Mouse (Mus musculus) gastrocnemius, postnatal 10 days (tissue): ENCODE results near the gene Znhit2. TPM values are rescaled to one million over a fixed set of nuclear protein-coding genes. Genes with fewer than 3 reads are reported as not detected.
A peak's percentile ranks its signal among the peaks of the same experiment; 100 is the strongest.

Experiments
- DNase-seq: peaks from one replicate; pipeline ENCODE4 v3.0.0; 2021; ENCODE audit warnings: mixed read lengths
- microRNA-seq, 2 experiments: library from miRNA; unstranded; fragments of <30 nt; microRNA quantifications; one replicate each; pipeline ENCODE4 v1.2.0; 2021
- total RNA-seq, 2 experiments: library from RNA; stranded (reverse); gene quantifications; 2 replicates each; pipeline ENCODE4 v1.2.3; 2021

The Znhit2 gene
- total RNA-seq, 2 experiments from 2014 or later: 10.6 to 11.0 TPM

GRCm38 (mm10) chr19:6073889-6074288 lies 12.9 kb downstream of the Znhit2 start:
- DNase-seq: no peak

- DNase-seq: peak; percentile 66
Observed at GRCm38 (mm10) chr19:6076564-6077393, 15.8 kb downstream of the Znhit2 start, which contains the start of gene Vps51. Gene Vps51, minus strand, starts transcription at chr19:6077231.

- DNase-seq: no peak
Observed at GRCm38 (mm10) chr19:6079983-6080480, 19.0 kb downstream of the Znhit2 start, which contains the start of gene Tmem262. Gene Tmem262, plus strand, starts transcription at chr19:6080033.

- DNase-seq: no peak
Observed at GRCm38 (mm10) chr19:6082156-6082555, 21.2 kb downstream of the Znhit2 start, which contains the start of gene Gm28374. Gene Gm28374, minus strand, starts transcription at chr19:6082256.

GRCm38 (mm10) chr19:6084478-6085248 lies 23.7 kb downstream of the Znhit2 start, which contains the start of the genes Zfpl1 and Cdca5:
Gene Zfpl1, minus strand, starts transcription at chr19:6084956.
Gene Cdca5, plus strand, starts transcription at chr19:6084983.
- peak; percentile 92 for DNase-seq

- DNase-seq: no peak
Observed at GRCm38 (mm10) chr19:6085417-6085879, 24.5 kb downstream of the Znhit2 start.

- DNase-seq: no peak
Observed at GRCm38 (mm10) chr19:6088841-6089240, 27.8 kb downstream of the Znhit2 start.

- no peak for DNase-seq
Observed at GRCm38 (mm10) chr19:6094119-6094518, 33.1 kb downstream of the Znhit2 start, which contains the start of gene AC131692.1. Gene AC131692.1, plus strand, starts transcription at chr19:6094419.

GRCm38 (mm10) chr19:6097847-6098246 lies 36.9 kb downstream of the Znhit2 start:
- DNase-seq: no peak

- no peak for DNase-seq
Observed at GRCm38 (mm10) chr19:6101186-6101585, 40.2 kb downstream of the Znhit2 start.

- DNase-seq: no peak
Observed at GRCm38 (mm10) chr19:6102169-6102853, 41.3 kb downstream of the Znhit2 start.

GRCm38 (mm10) chr19:6104476-6104875 lies 43.5 kb downstream of the Znhit2 start:
- no peak for DNase-seq

- no peak for DNase-seq
Observed at GRCm38 (mm10) chr19:6105586-6105985, 44.6 kb downstream of the Znhit2 start, which contains the start of gene Naaladl1. Gene Naaladl1, plus strand, starts transcription at chr19:6105782.

Small RNAs within 50 kb of the gene (microRNA-seq; reads per million reads assigned to microRNA genes)
- 0.64 to 0.75 reads per million in 2 experiments for gene Mir6988

Other genes starting within 250 kb of the Znhit2 start
- 10 to 100 TPM in 1 of 2 experiments, 1 to 10 TPM in 1; 7.4 to 10.3 TPM for gene Frmd8, start 185.9 kb upstream of the Znhit2 start, total RNA-seq
- gene Slc25a45, start 183.4 kb upstream of the Znhit2 start, total RNA-seq: 1 to 10 TPM; 2.6 to 3.5 TPM
- gene Tigd3, start 167.0 kb upstream of the Znhit2 start, total RNA-seq: under 1 TPM; 0.82 to 0.95 TPM
- 10 to 100 TPM; 86.8 to 90.9 TPM for gene Dpf2, start 148.2 kb upstream of the Znhit2 start, total RNA-seq
- gene Cdc42ep2, start 136.4 kb upstream of the Znhit2 start, total RNA-seq: 10 to 100 TPM; 16.6 to 20.9 TPM
- gene Pola2, start 97.0 kb upstream of the Znhit2 start, total RNA-seq: 10 to 100 TPM; 13.7 to 18.7 TPM
- gene Slc22a20, start 75.0 kb upstream of the Znhit2 start, total RNA-seq: not detected
- 10 to 100 TPM; 78.1 to 83.8 TPM for gene Capn1, start 45.3 kb upstream of the Znhit2 start, total RNA-seq
- gene Syvn1, start 14.6 kb upstream of the Znhit2 start, total RNA-seq: 10 to 100 TPM; 18.4 to 22.1 TPM
- 10 to 100 TPM; 34.1 to 36.3 TPM for gene Mrpl49, start 3.4 kb upstream of the Znhit2 start, total RNA-seq
- gene Fau, start 3.3 kb upstream of the Znhit2 start, total RNA-seq: 100 to 1,000 TPM; 669 to 708 TPM
- gene Tm7sf2, start 7.2 kb downstream of the Znhit2 start, total RNA-seq: 1 to 10 TPM; 4.7 to 5.8 TPM
- gene Vps51, start 16.0 kb downstream of the Znhit2 start, total RNA-seq: 10 to 100 TPM; 23.1 to 29.4 TPM
- gene Tmem262, start 18.8 kb downstream of the Znhit2 start, total RNA-seq: not detected
- not detected for gene Gm28374, start 21.1 kb downstream of the Znhit2 start, total RNA-seq
- 10 to 100 TPM; 18.5 to 20.1 TPM for gene Zfpl1, start 23.8 kb downstream of the Znhit2 start, total RNA-seq
- 1 to 10 TPM; 3.5 to 4.1 TPM for gene Cdca5, start 23.8 kb downstream of the Znhit2 start, total RNA-seq
- under 1 TPM in 1 of 2 experiments, not detected in 1; 0.59 TPM for gene AC131692.1, start 33.2 kb downstream of the Znhit2 start, total RNA-seq
- gene Naaladl1, start 44.6 kb downstream of the Znhit2 start, total RNA-seq: under 1 TPM in 1 of 2 experiments, not detected in 1; 0.09 TPM
- 10 to 100 TPM; 12.4 to 13.9 TPM for gene Sac3d1, start 57.5 kb downstream of the Znhit2 start, total RNA-seq
- gene Snx15, start 67.1 kb downstream of the Znhit2 start, total RNA-seq: 10 to 100 TPM; 12.0 to 14.6 TPM
- under 1 TPM; 0.23 to 0.41 TPM for gene Batf2, start 79.8 kb downstream of the Znhit2 start, total RNA-seq
- gene Arl2, start 80.4 kb downstream of the Znhit2 start, total RNA-seq: 10 to 100 TPM; 56.4 to 65.4 TPM
- gene Majin, start 123.2 kb downstream of the Znhit2 start, total RNA-seq: not detected
- gene Gpha2, start 165.2 kb downstream of the Znhit2 start, total RNA-seq: not detected
- 10 to 100 TPM; 24.3 to 25.4 TPM for gene Ppp2r5b, start 174.7 kb downstream of the Znhit2 start, total RNA-seq
- gene Atg2a, start 180.5 kb downstream of the Znhit2 start, total RNA-seq: 10 to 100 TPM; 13.2 to 15.0 TPM
- gene Ehd1, start 215.5 kb downstream of the Znhit2 start, total RNA-seq: 10 to 100 TPM; 54.0 to 64.8 TPM
- gene Cdc42bpg, start 245.3 kb downstream of the Znhit2 start, total RNA-seq: 1 to 10 TPM; 4.2 to 4.5 TPM